Mouse (Mus musculus) bone marrow, adult 2 months (tissue): ENCODE data around the gene Ankrd13c. TPM values are rescaled to one million over a fixed set of nuclear protein-coding genes. Genes with fewer than 3 reads are reported as not detected.
A peak's percentile ranks its signal among the peaks of the same experiment; 100 is the strongest.
"Not testable (repeated sequence)": the region's sequence is repeated elsewhere in the genome, so short reads cannot be mapped to it uniquely, and the experiment has no call there.

ENCODE experiments used
- H3K27ac ChIP-seq: fragments of 200-500 bp; 2 replicates; pipeline ENCODE4 v1.5.1; 2012; ENCODE audit warnings: low read depth, mild to moderate bottlenecking, control low read depth, inconsistent platforms, low read length; ENCODE audit not compliant: control insufficient read depth, poor library complexity, insufficient read depth
- H3K4me1 ChIP-seq: fragments of 200-500 bp; 2 replicates; pipeline ENCODE4 v1.6.1; 2011; ENCODE audit warnings: low read length; ENCODE audit not compliant: control insufficient read depth, insufficient read depth
- H3K4me3 ChIP-seq: fragments of 200-500 bp; replicated peaks from 2 replicates; pipeline ENCODE3; 2011; ENCODE audit warnings: mild to moderate bottlenecking, low read depth, low read length, control low read depth; ENCODE audit not compliant: control insufficient read depth
- CTCF ChIP-seq: fragments of 200-500 bp; IDR thresholded peaks from 2 replicates; pipeline ENCODE4 v1.5.1; 2011; ENCODE audit warnings: low read length, control low read depth; ENCODE audit not compliant: control insufficient read depth, insufficient read depth
- POLR2A ChIP-seq: fragments of 200-500 bp; IDR thresholded peaks from 2 replicates; pipeline ENCODE4 v1.6.1; 2011; ENCODE audit warnings: low read depth, mild to moderate bottlenecking, control low read depth, low read length, borderline replicate concordance; ENCODE audit not compliant: control insufficient read depth
- WGBS: fragments of 180-500 bp; shearing (Covaris S2); methylation state at CpG from one replicate; pipeline ENCODE4 v1.1.7; 2018; 5-methylcytosine and 5-hydroxymethylcytosine counted together
- polyA plus RNA-seq: library from polyadenylated mRNA; stranded (reverse); fragments of >200 nt; gene quantifications from 2 replicates; pipeline ENCODE4 v1.2.4, GENCODE M21; 2011; ENCODE audit warnings: low replicate concordance; ENCODE audit not compliant: missing spikeins, insufficient read depth, insufficient read length

Ankrd13c gene
- polyA plus RNA-seq, 1 experiment: 30.1 TPM

DNA sequence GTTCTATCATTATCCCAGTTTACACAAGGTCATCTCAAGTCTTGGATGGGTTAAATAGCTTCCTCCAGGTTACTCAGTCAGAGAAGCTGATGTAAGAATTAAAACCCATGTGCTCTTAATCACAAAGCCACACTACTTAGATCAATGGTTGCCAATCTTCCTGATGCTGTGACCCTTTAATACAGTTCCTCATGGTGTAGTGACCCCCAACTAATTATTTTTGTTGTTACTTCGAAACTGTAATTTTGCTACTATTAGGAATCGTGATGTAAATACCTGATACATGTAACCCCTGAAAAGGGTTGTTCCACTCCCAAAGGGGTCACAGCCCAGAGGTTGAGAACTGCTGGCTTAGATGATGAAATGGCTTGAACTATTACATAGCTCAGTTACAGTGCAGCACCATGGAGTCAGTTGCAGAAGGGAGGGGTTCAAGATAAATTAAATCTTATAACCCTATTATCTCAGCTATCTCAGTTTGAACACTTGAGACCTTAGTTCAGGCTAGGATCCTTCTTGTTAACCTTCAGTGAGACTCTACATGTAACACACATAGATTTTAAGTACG is 23.7 kb upstream of the Ankrd13c start:
- H3K27ac ChIP-seq: no peak overlapping the region
- WGBS: 90% methylated on average over 3 of the region's 3 CpGs
- H3K4me1 ChIP-seq: no peaks in the 10 kb centered on the region
- no peak overlapping the region for H3K4me3 ChIP-seq
- TF ChIP-seq CTCF: no peak
- no peak for TF ChIP-seq POLR2A

DNA sequence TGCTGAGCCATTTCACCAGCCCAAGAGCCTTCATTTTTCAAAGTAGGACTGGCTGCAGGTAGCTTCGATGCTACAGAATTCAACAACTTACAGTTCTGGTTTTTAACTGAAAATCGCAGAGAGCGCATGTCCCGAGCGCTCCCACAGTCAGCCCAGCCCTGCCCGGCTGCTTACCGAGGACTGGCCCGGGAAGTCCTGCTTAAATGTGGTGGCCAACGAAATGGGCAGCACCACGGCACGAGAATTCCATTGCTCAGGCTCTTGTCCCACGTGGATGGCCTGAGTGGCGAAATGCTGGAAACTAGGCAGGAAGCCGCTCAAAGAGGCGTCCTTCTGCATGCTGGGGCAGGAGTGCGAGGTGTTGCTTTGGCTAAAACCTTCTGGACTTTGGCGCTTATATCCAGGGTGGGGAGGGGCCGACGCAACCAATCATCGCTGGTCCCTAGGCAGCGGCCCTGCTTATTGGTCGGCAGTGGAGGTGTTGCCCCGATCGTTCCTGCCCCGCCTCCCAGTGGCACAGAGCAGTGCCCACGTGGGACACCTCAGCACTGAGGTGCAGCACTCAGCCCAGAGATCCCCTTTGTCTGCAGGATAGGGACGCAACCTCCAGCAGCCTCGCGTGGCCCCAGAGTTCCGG is 22.2 kb upstream of the Ankrd13c start, which contains the start of gene Cth:
Gene Cth, minus strand, starts transcription at position 386 of the 637 bp plus-strand sequence.
- Histone ChIP-seq H3K27ac (no peak within 1 kb of the TSS), H3K4me1 (no peaks in the 10 kb centered on the region), H3K4me3 (peak within 1 kb of the TSS; percentile 27)
- WGBS: 1% methylated on average over 30 of the region's 30 CpGs
- no peak for TF ChIP-seq CTCF
- no peak for TF ChIP-seq POLR2A

- no peak overlapping the region for H3K27ac ChIP-seq
- 83% methylated on average over 14 of the region's 14 CpGs for WGBS
- TF ChIP-seq CTCF (no peak), POLR2A (no peak)
- H3K4me3 ChIP-seq: no peak overlapping the region
- H3K4me1 ChIP-seq: no peaks in the 10 kb centered on the region
Measured at GRCm38 (mm10) chr3:157925706-157926510, 21.1 kb upstream of the Ankrd13c start.

GRCm38 (mm10) chr3:157926761-157927160 is 20.3 kb upstream of the Ankrd13c start:
- TF ChIP-seq CTCF: no peak
- no peak for TF ChIP-seq POLR2A
- Histone ChIP-seq H3K4me3 (no peak overlapping the region), H3K27ac (no peak overlapping the region), H3K4me1 (no peaks in the 10 kb centered on the region)
- 59% methylated on average over 2 of the region's 2 CpGs for whole genome bisulfite sequencing

- no peak overlapping the region for H3K27ac ChIP-seq
- WGBS: 81% methylated on average over 2 of the region's 2 CpGs
- TF ChIP-seq CTCF (no peak), POLR2A (no peak)
- H3K4me3 ChIP-seq: no peak overlapping the region
- H3K4me1 ChIP-seq: no peaks in the 10 kb centered on the region
Measured at GRCm38 (mm10) chr3:157928731-157929130, 18.3 kb upstream of the Ankrd13c start.

DNA sequence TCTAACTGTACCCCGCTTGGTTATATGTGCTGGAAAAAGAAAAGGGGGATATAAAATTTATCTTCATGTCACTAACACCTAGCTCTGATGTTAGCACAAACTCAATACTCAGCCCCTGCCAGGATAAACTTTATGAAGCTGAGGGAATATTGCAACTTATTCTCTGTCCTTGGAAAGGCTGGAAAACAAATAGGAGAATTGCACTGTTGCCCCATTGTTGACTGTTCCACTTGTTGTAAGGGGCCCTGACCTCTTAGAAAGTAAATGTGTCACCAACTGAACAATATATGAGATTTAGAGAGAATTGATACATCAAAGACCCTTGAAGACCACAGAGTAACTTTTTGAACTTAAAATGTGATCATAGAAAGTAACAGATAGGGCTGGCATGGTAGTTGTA is 17.6 kb upstream of the Ankrd13c start:
- WGBS: 83% methylated on average over 1 of the region's 1 CpGs
- no peak for TF ChIP-seq POLR2A
- no peak for TF ChIP-seq CTCF

GRCm38 (mm10) chr3:157931592-157931991 is 15.4 kb upstream of the Ankrd13c start:
- 32% methylated on average over 3 of the region's 3 CpGs for WGBS
- TF ChIP-seq CTCF (peak; percentile 25; the same call in 1 of the 2 replicates), POLR2A (no peak)
- no peaks in the 10 kb centered on the region for H3K4me1 ChIP-seq

More for the DNA sequence above, 17.6 kb upstream of the Ankrd13c start:
- no peak overlapping the region for H3K4me3 ChIP-seq
- H3K4me1 ChIP-seq: no peaks in the 10 kb centered on the region
- no peak overlapping the region for H3K27ac ChIP-seq

GRCm38 (mm10) chr3:157932074-157932473 is 15.0 kb upstream of the Ankrd13c start:
- no peak overlapping the region for H3K4me3 ChIP-seq
- no peak for TF ChIP-seq CTCF
- no peak for TF ChIP-seq POLR2A
- no peak overlapping the region for H3K27ac ChIP-seq
- H3K4me1 ChIP-seq: no peaks in the 10 kb centered on the region
- WGBS: 44% methylated on average over 3 of the region's 3 CpGs

More at GRCm38 (mm10) chr3:157931592-157931991, 15.4 kb upstream of the Ankrd13c start:
- H3K27ac ChIP-seq: no peak overlapping the region
- H3K4me3 ChIP-seq: no peak overlapping the region

- H3K27ac ChIP-seq, H3K4me1 ChIP-seq, H3K4me3 ChIP-seq: not testable (repeated sequence)
- WGBS: 65% methylated on average over 5 of the region's 6 CpGs
Measured at GRCm38 (mm10) chr3:157933223-157933622, 13.8 kb upstream of the Ankrd13c start.
